ENCODE assay signal across 8 mouse cellular contexts in genomic region chr9:21769558-21770183, GRCm38 (mm10). TPM values are rescaled to one million over a fixed set of nuclear protein-coding genes. Genes with fewer than 3 reads are reported as not detected.
DNase-seq lines count a peak whose midpoint lies in the region; ATAC-seq and TF ChIP-seq lines count a peak whose summit lies in the region.

No protein-coding gene starts in this region.

- H3K4me2 ChIP-seq in limb, embryonic 13.5 days (replicated peaks) = no peak overlapping the region
- no peak overlapping the region for H3K4me2 ChIP-seq in midbrain, embryonic 11.5 days

- no peak overlapping the region for H3K4me3 ChIP-seq in layer of hippocampus, adult 2 months
- no peak overlapping the region for H3K4me3 ChIP-seq in limb, embryonic 13.5 days
- H3K4me3 ChIP-seq in midbrain, embryonic 11.5 days (ENCODE audit: low read depth, low read length) = no peak overlapping the region

- no peak for DNase-seq in layer of hippocampus, adult 2 months (ENCODE audit: low spot score in 2 of 2)
- DNase-seq in layer of hippocampus, adult 11-12 months (ENCODE audit: low spot score) = no peak
- peak; percentile 66 to 73 for DNase-seq in cerebellum, postnatal 25 days
- peak; percentile 71 to 73 for DNase-seq in heart, adult 18-20 months
- DNase-seq in embryo, embryonic 9.5 days (ENCODE audit: extremely low spot score) = no peak
- DNase-seq in layer of hippocampus, adult 9-10 months (ENCODE audit: low spot score) = no peak
- DNase-seq in midbrain, embryonic 11.5 days (ENCODE audit: low spot score, missing footprints) = no peak

- TF ChIP-seq CTCF in layer of hippocampus, adult 2 months (conservative IDR thresholded peaks at IDR 0.05) = no peak

- H3K27ac ChIP-seq in layer of hippocampus, adult 2 months = peak overlapping the region; percentile 57; the same call in 1 of the 2 replicates
- H3K27ac ChIP-seq in limb, embryonic 13.5 days = peak overlapping the region; percentile 87; the same call in 1 of the 2 replicates
- no peak overlapping the region for H3K27ac ChIP-seq in midbrain, embryonic 11.5 days (ENCODE audit: low read depth, low read length)

- no peaks in the 10 kb centered on the region for H3K9me3 ChIP-seq in limb, embryonic 13.5 days
- H3K9me3 ChIP-seq in midbrain, embryonic 11.5 days (ENCODE audit: control insufficient read depth, low read length) = no peaks in the 10 kb centered on the region

- 80% methylated on average over 26 of the region's 26 CpGs for WGBS in limb, embryonic 13.5 days
- WGBS in midbrain, embryonic 11.5 days = 87% methylated on average over 26 of the region's 26 CpGs

- peaks cover 67% of the 10 kb centered on the region for H3K36me3 ChIP-seq in limb, embryonic 13.5 days
- no peaks in the 10 kb centered on the region for H3K36me3 ChIP-seq in midbrain, embryonic 11.5 days (ENCODE audit: control insufficient read depth, insufficient read depth, low read length)

- H3K9ac ChIP-seq in limb, embryonic 13.5 days = peak overlapping the region; percentile 31; the same call in 1 of the 2 replicates
- no peak overlapping the region for H3K9ac ChIP-seq in midbrain, embryonic 11.5 days (ENCODE audit: low read length)

- H3K27me3 ChIP-seq in limb, embryonic 13.5 days = no peaks in the 10 kb centered on the region
- no peaks in the 10 kb centered on the region for H3K27me3 ChIP-seq in midbrain, embryonic 11.5 days (ENCODE audit: control insufficient read depth, insufficient read depth, low read length)

- peaks cover 28% of the 10 kb centered on the region for H3K4me1 ChIP-seq in limb, embryonic 13.5 days
- no peaks in the 10 kb centered on the region for H3K4me1 ChIP-seq in midbrain, embryonic 11.5 days (ENCODE audit: control insufficient read depth, insufficient read depth, low read length)

- peak; percentile 9; the same call in 1 of the 2 replicates for ATAC-seq in limb, embryonic 13.5 days (ENCODE audit: low FRiP score, low read depth)
- ATAC-seq in midbrain, embryonic 11.5 days (ENCODE audit: low FRiP score) = no peak

RNA-seq across cellular contexts. Expression of gene Spc24, which starts 9.6 kb away (rescaled TPM):
- 1 to 10 TPM; 2.2 to 2.9 TPM for total RNA-seq in layer of hippocampus, adult 2 months (2021)
- total RNA-seq in heart, adult 18-20 months (2021) = 1 to 10 TPM; 4.7 to 6.4 TPM
- polyA plus RNA-seq in limb, embryonic 13.5 days (2015; fragmentation: Nextera tagmentation; extraction: Ambion mirVana) = 109 and 117 TPM in 2 replicates
- polyA plus RNA-seq in midbrain, embryonic 11.5 days (2014; fragmentation: Nextera tagmentation; extraction: Ambion mirVana) = 91.3 and 115 TPM in 2 replicates

RNA-seq across cellular contexts. Expression of gene Kank2, which starts 28.9 kb away (rescaled TPM):
- total RNA-seq in layer of hippocampus, adult 2 months (2021) = 1 to 10 TPM; 7.0 to 8.4 TPM
- total RNA-seq in heart, adult 18-20 months (2021) = 10 to 100 TPM; 58.1 to 60.8 TPM
- 18.9 and 21.3 TPM in 2 replicates for polyA plus RNA-seq in limb, embryonic 13.5 days (2015; fragmentation: Nextera tagmentation; extraction: Ambion mirVana)
- polyA plus RNA-seq in midbrain, embryonic 11.5 days (2014; fragmentation: Nextera tagmentation; extraction: Ambion mirVana) = 3.5 and 3.9 TPM in 2 replicates

RNA-seq across cellular contexts. Expression of gene Ldlr, which starts 46.4 kb away (rescaled TPM):
- 10 to 100 TPM; 12.0 to 16.2 TPM for total RNA-seq in layer of hippocampus, adult 2 months (2021)
- 1 to 10 TPM; 1.9 to 2.4 TPM for total RNA-seq in heart, adult 18-20 months (2021)
- polyA plus RNA-seq in limb, embryonic 13.5 days (2015; fragmentation: Nextera tagmentation; extraction: Ambion mirVana) = 30.8 and 31.2 TPM in 2 replicates
- polyA plus RNA-seq in midbrain, embryonic 11.5 days (2014; fragmentation: Nextera tagmentation; extraction: Ambion mirVana) = 18.9 and 22.1 TPM in 2 replicates

Comparison
In these comparisons a context has a peak if more than half of its experiments do, and no peak if none do; other contexts are left out.
1. DNase-seq: peak in cerebellum, postnatal 25 days (2 of 2) and heart, adult 18-20 months (2 of 2); none in layer of hippocampus, adult 2 months (0 of 2), layer of hippocampus, adult 11-12 months (single experiment), embryo, embryonic 9.5 days (single experiment), layer of hippocampus, adult 9-10 months (single experiment) and midbrain, embryonic 11.5 days (single experiment).
2. RNA of gene Kank2, which starts 28.9 kb away (total RNA-seq): 58.1 to 60.8 TPM in heart, adult 18-20 months; 7.0 to 8.4 TPM in layer of hippocampus, adult 2 months; every median in the first group is over 4 times any median in the second.